Mouse (Mus musculus): Measurements from ENCODE around the gene Frmpd3. TPM values are rescaled to one million over a fixed set of nuclear protein-coding genes. Genes with fewer than 3 reads are reported as not detected.
A peak's percentile ranks its signal among the peaks of the same experiment; 100 is the strongest.
"Not testable (repeated sequence)": the region's sequence is repeated elsewhere in the genome, so short reads cannot be mapped to it uniquely, and the experiment has no call there.

Gene Frmpd3
- total RNA-seq (2021): not detected in 2 replicates
- long read RNA-seq: 0 reads

DNA sequence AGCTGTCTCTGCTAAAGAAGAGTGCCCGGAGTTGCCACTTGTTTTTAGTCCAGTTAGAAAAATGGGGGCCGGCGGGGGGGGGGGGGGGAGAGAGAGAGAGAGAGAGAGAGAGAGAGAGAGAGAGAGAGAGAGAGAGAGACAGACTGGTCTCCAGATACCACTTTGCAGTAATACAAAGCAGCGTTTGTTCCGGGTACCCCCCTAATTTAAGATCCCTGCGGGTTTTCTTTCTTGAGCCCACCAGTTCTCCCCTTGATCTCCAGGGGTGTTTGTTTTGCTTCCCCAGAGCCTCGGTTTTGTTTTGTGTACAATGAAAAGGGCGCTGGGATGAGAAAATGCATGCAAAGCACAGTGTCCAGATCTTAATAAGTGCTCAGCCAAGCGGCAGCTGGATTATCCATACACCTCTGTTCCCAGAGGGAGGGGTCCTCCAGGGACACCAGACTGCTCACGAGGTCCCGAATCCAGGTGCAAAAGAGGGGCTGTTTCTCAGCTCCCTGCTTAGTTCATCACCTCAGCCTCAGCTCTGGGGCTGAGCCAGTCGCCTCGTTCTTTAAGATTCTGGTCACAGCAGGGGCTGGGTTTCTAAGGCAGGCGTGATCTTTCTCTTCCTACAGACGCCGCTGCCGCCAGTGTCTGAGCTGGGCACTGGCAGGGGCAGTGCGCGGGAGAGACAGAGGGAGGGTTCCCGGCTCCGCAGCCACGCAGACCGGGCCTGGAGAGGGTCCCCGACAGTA, at the start of gene Frmpd3:
Frmpd3 (plus strand) TSS at position 608 of the 737 bp plus-strand sequence.
- DNase-seq: peak; percentile 1

DNA sequence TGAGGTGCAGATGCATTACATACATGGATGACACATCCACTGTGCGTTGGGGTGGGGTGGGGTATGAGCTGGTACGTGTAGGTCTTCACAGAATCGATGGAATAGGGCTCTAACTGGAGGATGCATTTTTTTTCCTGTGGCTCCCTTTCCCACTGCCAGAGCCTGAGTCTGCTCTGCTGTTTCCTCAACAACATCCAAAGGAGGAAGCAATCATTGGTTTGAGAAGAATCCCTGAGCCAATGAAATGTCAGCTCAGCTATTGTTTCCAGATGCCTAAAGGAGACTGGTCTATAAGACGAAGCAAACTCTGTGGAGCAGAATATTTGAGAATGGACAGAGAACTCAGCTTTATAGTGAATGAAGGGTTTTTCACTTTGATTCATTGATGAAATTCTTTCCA, 38.3 kb upstream of the Frmpd3 start:
- DNase-seq: no peak

DNA sequence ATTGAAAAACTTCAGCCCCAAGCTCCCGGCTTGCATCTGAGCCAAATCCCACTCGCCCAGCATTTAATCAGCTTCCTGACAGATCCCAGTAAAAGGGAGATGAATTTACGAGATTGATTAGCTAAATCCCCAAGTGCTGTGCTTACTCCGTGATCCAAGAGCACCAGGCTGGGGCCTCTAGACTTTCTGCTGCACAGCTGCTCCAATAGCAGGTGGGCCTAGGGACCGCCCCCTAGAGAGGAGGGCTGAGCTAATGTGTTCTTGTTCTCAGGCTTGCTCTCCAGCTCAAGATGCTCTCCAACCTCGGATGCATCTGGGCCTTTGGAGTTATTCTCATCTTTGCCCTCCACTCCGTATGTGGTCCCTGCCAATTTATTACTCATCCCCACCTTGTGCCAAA, 36.4 kb upstream of the Frmpd3 start:
- DNase-seq: no peak

DNA sequence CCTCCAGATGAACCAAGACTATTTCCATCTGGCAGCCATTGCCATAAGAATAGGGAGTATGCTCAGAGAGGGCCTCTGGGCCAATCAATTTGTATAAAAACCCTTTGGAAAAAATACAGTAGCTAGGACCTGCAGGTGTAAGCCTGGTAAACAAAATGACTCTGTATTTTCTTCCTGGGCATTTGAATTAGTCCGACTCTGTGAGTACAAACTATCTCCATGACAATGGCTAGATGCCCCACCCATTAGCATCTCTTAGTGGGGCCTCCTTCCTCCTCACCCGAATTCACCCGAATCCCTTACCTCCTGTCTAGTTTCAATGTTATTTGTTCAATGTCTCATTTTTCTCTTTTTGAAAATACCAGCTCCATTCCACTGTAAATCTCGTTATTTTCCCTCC, 24.1 kb upstream of the Frmpd3 start:
- DNase-seq: no peak

DNA sequence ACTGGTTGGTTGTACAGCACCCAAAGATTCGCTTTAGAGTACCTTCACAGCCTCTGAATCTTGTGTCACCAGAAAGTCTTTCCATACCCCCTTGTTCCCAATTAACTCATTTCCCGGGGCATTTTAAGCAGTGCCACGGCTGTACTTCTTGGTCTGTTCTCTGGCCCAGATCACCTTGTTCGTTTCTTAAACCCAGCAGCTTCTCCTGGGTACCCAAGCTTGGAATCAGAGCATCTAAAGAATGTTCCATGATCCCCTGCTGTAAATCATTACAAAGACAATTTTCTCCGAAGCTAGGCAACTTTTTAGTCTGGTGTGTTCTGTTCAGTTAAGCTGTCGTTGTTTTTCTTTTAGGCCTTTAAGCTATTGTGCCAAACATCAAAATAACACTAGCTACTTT, 22.9 kb upstream of the Frmpd3 start:
- no peak for DNase-seq

DNA sequence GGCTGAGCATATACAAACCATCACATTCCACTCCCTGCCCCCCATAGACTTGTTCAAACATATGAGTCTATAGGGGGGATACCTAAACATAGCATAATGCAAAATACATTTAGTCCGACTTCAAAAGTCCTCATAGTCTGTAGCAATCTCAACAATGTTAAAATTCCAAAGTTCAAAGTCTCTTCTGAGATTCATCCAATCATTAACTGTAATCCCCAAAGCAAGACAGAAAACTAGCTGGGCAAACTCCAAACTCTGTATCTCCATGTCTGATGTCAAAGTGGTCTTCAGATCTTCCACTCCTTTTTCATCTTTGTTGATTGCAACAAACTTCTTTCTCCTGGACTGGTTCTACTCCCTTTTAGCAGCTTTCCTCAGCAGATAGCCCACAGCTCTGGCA, 21.4 kb upstream of the Frmpd3 start:
- DNase-seq: not testable (repeated sequence)

DNA sequence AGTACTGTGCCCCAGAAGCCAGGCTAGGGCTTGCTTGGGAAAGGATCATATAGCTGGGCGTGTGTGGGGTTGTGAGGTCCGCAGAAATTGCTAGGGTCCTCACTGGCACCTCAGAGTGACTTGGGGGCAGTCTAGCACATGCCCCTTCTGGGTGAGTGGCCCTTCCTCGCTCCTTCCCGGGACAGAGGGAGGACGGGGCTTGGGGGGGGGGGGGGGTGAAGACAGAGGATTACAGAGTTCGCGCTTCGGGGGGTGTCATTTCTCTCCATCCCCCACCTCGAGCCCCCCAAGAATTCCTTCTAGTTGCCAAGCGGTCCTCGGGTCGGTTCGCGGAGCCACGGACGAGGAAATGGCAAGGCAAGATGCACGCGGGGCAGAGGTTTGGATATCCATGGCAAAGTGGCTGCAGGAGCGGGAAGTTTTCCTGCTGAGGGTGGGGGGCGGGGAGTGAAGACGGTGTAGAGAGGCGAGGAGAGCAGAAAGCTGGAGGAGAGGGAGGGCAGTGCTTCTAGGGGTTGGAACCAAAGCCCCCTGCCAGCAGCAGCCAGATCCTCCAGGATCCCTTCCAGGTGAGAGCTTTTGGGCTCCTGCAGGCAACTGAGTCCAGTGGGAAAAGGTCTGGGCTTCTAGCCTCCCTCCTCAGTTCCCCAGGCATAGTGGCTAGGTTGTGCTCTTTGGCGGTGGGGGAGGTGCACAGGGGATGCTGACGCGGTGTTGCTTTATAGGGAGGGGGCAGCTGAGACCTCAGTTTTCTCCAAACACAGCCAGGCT, 515 bp downstream of the Frmpd3 start:
- DNase-seq: no peak

DNA sequence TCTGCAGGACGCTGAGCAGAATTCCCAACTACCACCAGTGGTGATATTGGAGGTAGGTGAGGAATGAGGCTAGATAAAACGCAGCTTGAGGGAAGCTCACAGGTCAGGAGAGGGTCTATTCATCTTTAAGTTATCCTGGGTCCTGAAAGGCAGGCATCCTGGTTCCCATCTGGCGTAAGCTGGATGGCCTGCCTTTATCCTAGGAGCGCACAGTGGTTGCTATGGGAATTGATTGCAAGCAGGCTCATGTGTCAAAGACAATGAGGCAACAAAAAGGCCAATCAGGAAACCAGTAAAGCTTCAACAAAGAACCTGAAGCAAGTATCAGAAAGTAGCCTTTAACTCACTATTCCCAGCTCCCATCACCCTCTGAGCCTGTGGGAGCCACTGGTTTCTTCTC, 33.6 kb downstream of the Frmpd3 start:
- no peak for DNase-seq

DNA sequence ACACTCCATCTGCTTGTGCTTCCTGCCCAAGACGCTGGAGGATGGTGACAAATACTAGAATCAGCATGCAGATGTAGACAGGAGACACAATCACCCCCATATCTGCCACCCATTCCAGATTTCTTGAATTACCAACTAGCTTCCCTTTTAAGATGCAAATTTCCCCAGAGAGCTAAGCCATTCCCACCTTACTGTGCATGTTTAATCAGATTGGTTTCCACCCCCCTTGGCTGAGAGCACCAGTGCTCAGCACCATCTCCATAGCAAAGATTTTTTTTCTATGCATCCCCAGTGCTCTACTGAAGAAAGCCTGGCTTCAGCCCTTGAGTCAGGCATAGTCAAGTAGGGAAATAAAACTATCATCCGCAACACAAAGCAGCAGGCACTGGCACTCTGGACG, 57.9 kb downstream of the Frmpd3 start:
- DNase-seq: no peak

DNA sequence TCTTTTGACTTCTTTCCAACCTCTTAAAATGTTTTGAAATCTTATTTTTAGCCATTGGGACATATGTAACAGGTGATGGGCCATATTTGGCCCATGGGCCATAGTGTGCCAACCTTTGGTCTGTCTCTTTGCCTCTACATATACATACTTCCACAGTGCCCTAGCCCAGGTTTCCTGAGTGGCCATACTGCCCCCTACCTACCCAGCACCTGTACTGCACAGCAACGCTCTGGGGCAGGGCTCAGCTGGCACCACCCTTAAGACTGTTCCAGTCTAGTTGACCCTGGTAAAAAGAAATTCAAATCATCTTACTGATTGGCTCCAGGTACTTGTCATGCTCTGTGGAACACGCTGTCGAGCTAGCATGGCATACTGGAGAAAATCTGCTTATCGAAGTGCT, 60.8 kb downstream of the Frmpd3 start:
- peak; percentile 5 for DNase-seq

DNA sequence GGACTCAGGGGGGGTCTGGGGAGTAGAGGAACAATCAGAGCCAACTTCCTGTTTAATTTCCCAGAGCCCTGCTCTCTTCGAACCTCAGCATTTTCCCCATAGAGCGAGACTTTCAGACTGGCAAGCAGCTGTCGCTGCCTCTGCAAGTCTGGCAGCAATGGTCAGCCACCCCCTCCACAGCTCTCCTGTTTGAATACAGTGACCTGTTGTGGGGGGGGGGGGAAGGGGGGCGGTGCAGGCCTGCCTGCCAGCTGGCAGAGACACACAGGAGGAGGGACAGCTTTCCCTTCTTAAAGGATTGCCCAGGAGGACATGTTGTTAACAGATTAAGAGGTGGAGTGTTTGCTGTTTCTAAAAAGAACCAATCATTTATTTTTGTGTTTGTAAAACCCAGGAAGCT, 64.0 kb downstream of the Frmpd3 start:
- no peak for DNase-seq

DNA sequence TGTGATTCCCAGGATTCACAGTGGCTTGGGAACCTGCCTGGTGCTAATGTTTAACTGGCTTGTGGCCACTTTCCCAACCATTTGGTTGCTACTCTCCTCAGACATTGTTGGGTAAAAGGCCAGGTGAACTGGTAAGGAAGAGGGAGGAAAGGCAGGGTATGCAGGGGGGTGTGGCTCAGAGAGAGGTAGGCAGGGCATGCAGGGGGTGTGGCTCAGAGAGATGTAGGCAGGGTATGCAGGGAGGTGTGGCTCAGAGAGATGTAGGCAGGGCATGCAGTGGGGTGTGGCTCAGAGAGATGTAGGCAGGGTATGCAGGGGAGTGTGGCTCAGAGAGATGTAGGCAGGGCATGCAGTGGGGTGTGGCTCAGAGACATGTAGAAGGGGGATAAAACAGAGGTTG, 64.4 kb downstream of the Frmpd3 start:
- DNase-seq: no peak

DNA sequence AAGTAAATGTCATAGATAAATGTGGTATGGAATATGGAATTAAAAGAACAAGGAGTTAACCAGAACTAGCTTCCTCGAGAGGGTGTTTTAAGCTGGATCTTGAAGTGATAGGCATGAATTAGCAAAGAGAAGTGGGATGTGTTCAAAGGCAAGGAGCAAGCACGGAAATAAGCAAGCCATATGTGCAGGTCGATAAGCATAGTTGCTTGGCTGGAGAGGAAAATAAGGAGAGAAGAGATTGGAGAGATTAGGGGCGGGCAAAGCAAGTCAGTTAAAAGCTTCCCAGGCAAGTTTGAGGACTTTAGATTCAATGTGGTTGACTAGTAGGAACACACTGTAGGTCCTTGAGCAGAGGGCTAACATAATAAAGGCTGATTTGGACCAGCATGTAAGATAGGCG, 65.5 kb downstream of the Frmpd3 start:
- DNase-seq: no peak

DNA sequence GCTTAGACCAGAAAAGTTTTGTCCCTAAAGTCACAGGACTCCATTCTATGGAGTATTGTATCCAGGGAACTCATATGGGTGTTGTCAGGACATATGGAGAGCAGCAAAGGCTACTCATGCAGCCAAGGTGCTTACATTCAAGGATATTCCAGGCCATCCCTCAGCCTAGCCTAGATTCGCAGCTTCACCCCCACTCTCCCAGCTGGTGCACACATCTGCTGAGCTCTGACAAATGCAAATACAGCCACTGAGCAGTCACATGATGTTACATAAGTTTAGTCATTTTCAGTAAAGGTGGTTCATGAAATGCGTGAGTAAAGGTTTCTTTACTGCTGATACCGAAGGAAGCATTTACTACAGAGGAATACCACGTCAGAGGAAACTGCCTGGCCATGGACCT, 76.4 kb downstream of the Frmpd3 start:
- DNase-seq: no peak

DNA sequence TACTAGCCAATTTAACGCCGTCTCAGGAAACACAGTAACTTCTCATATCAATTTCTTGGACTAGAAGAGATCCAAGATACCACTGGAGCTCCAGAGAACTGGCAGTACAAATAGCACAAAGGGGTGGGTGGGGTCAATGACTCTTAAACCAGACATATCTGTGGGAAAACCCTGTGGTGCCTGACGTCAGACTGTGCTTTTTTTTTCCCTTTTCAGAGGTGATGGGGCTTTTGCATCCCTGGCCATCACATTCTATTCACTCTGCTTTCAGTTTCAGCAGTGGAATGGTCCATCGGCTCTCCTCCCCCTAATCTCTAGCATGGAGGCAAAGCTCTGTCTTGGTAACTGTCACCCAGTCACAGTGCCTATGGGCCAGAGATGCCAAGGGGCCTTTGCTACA, 85.1 kb downstream of the Frmpd3 start:
- DNase-seq: no peak

DNA sequence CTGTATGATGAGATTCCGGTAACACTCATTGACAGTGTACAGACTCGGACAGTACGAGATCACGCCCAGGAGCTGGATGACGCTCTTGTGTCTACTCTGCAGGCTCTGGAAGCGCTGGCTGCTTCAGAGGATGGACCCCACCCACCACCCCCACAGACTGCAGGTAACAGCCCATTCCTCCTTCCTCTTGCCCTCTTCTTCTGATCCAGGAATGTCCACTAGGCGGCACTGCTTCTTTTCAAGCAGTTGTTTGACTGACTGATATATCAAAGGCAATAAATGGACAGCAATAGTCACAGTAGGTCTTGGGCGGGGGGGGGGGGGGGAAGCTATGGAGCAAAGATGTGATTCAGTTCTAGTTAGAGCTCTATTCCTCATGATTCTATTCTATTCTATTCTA, 86.2 kb downstream of the Frmpd3 start:
- DNase-seq: no peak

DNA sequence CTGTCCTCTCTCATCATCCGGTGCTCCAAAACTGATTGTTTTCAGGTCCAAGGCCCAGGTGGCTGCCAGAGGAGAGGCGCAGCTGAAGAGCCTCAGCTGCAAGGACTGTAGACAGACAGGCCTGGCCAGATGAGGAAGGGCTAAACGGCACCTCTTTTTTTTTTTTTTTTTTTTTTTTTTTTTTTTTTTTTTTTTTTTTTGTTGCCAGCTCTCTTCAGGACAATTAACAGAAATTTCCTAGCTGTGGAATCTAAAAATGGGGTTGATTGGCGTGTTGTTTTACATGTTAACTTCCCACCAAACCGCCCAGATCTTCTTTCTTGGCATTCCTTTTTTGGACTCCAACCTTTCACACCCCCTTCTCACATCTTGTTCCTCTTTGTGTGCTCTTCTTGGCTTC, 87.9 kb downstream of the Frmpd3 start:
- DNase-seq: no peak

DNA sequence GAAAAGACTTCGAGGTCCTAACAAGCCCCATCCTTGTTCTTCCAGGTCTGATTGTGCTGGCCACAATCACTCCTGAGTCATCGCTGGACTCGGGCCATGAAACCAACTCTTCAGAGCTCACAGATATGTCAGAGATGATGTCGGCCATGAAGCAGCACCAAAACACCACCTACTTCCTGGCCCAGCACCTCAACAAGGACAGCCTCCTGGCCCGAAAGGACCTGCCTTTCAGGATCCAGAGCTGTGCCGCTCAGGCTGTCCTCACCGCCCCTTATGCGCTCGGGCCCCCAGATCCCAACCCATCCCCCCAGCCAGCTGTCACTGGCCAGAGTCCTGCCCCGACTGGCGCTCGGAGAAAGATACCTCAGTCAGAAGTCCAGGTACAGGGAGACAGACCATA, 88.4 kb downstream of the Frmpd3 start:
- peak; percentile 50 for DNase-seq

DNA sequence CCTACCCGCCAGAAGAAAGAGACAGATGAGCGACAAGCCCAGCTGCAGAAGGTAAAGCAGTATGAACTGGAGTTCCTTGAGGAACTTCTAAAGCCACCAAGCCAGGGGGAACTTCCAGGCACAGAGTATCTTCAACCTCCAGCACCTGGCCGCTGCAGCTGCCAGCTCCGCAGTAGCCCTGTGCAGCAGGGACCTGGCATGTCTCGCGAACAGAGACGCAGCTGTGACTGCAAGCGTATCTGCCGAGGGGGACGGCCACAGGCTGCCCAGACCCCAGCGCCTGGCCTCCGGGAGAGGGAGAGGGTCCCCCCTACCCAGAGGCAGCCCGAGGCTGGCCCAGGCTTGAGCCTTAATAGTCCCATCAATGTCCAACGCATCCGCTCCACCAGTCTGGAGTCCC, 89.9 kb downstream of the Frmpd3 start:
- no peak for DNase-seq

DNA sequence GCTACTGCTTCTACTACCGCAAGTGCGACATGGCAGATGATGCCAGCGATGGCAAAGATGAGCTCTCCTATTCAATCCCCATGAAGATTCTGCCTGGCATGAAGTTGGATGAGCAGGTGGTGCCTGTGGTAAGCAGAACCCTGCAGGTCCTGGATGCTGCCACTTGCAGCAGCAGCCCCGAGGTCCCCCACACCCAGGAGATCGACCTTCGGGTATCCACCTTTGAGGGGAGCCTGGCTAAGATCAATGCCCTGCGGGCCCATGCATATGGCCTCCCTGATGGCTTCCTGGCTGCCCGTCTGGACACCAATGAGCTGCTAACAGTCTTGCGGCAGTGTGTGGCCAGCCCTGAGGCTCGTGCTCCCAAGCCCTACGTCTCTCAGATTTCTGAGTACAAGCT, 90.7 kb downstream of the Frmpd3 start:
- DNase-seq: no peak

DNA sequence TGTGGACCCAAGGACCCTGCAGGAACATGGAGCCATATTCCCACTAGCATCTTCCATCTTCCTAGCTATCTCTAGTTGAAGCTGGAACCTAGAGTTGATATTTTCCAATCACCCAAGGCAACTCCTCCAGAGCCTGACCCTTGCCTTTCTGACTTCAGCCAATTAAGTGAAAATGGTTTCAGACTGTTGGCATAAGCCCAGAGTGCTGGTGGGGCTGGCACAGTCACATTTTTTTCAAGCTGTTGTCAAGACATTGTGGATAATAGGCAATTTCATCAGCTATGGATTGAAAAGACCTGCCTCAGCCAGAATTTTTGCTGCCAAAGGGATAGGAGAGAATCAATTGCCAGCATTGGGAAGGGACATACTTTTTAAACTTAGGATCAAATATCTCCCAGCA, 95.8 kb downstream of the Frmpd3 start:
- DNase-seq: no peak

DNA sequence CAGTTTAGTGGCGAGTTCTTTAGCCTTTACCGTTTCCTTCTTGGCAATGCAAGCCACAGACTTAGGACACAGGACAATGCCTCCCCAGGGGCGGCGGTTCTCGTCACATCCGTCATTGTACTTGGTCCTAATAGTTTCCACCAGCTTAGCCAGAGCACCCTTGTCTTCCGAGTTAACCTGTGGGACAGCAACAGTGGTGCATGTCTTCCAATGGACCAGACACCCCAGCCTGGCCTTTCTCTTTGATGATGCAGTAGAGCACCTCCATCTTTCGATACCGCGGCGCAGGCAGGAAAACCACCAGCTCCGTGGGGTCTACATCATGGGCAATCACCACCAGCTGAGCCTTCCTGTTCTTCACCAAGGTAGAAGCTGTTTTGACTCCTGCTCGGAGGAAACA, 103.5 kb downstream of the Frmpd3 start:
- DNase-seq: no peak

DNA sequence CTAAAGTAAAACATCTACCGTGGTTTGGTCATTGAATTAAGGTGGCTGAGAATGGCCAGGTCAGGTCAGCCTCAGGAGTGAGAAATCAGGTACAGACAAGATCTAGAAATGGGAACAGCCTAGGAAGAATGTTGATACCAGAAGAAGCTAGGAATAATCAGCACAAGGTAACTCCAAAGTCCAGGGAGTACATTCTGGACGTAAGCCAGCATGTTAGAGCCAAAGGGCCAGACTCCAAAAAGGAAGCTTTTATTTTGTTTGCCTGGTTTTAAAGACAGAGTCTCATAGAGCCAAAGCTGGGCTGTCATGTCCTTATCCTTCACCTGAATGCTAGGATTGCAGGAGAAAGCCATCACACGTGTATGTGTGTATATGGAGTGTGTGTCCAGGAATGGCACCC, 108.0 kb downstream of the Frmpd3 start:
- no peak for DNase-seq

DNA sequence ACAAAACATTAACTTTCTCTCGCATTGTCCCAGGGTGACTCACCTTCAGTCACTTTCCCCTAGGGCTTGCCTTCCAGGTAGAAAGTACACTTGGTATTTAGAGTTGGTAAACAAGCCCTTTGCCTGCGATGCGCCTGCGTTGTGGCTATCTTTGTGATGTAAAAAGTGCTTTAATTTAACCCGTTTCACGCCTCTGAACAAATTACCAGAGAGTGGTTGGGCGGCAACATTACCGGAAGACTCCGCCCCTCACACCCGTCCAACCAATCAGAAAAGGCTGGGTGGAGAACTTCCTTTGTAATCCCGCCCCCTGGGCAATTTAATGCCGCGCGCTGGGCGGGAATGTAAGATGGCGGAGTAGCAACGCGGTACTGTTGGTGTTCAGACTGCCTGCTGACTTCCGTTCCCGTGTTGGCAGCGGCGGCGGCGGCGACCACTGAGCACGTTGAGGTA, 114.2 kb downstream of the Frmpd3 start, which contains the start of gene Prps1:
Prps1 (plus strand) TSS at position 335 of the 453 bp plus-strand sequence.
- peak; percentile 81 for DNase-seq
